Comparison of ENCODE assay signal across 8 mouse cellular contexts in the genomic region with DNA sequence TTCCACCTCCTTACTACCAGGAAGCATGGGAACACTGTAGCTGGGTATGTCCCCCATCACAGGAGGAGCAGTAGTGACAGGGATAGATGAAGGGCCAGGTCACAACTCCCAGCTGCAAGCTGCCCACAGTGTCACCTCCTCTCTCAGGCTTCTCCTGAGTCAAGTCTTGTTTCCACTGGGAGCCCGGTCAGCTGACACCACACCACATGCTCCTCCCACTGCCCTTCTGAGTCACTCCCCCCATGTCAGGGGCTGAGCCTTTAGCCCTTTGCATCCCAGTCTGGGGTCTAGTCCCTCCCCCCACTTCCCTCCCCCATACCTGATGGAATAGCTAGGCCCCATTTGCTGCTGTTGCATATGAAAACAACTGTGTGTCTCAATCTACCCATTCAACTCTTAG. TPM values are rescaled to one million over a fixed set of nuclear protein-coding genes. Genes with fewer than 3 reads are reported as not detected.
A peak's percentile ranks its signal among the peaks of the same experiment; 100 is the strongest.
DNase-seq lines count a peak whose midpoint lies in the region; ATAC-seq and TF ChIP-seq lines count a peak whose summit lies in the region.
"Had no signal": no experiment of that assay in that cellular context is flagged by ENCODE, and none has a peak within 500 bp of the region (broad histone marks: within the 10 kb centered on the region; RNA-seq: fewer than 3 reads in every experiment).

No protein-coding gene starts in this region.

- H3K9me3 ChIP-seq in embryonic facial prominence, embryonic 10.5 days = no peaks in the 10 kb centered on the region
- H3K9me3 ChIP-seq in intestine, embryonic 16.5 days (ENCODE audit: control insufficient read depth, low read length) = no peaks in the 10 kb centered on the region
- H3K9me3 ChIP-seq in midbrain, postnatal 0 days (ENCODE audit: low read length) = no peaks in the 10 kb centered on the region

- no peak overlapping the region for H3K4me3 ChIP-seq in kidney, adult 2 months (ENCODE audit: insufficient read depth, low read depth, low read length)
- H3K4me3 ChIP-seq in embryonic facial prominence, embryonic 10.5 days = no peak overlapping the region
- no peak overlapping the region for H3K4me3 ChIP-seq in intestine, embryonic 16.5 days (ENCODE audit: low read length)
- no peak overlapping the region for H3K4me3 ChIP-seq in midbrain, postnatal 0 days (ENCODE audit: low read depth, low read length)

- no peak overlapping the region for H3K27ac ChIP-seq in kidney, adult 2 months (ENCODE audit: insufficient read depth, low read depth, low read length)
- 0 out of 2 replicates have a peak overlapping the region, but pooled peaks have one; percentile 62 for H3K27ac ChIP-seq in embryonic facial prominence, embryonic 10.5 days (replicated peaks)
- H3K27ac ChIP-seq in intestine, embryonic 16.5 days (ENCODE audit: low read length) = peak overlapping the region; percentile 94
- no peak overlapping the region for H3K27ac ChIP-seq in midbrain, postnatal 0 days (ENCODE audit: low read depth, low read length)

- peaks cover 41% of the 10 kb centered on the region for H3K4me1 ChIP-seq in kidney, adult 2 months (ENCODE audit: control insufficient read depth, insufficient read depth, low read length)
- peaks cover 36% of the 10 kb centered on the region for H3K4me1 ChIP-seq in embryonic facial prominence, embryonic 10.5 days
- peaks cover 41% of the 10 kb centered on the region for H3K4me1 ChIP-seq in intestine, embryonic 16.5 days (ENCODE audit: control insufficient read depth, insufficient read depth, low read length)
- H3K4me1 ChIP-seq in midbrain, postnatal 0 days (ENCODE audit: insufficient read depth, low read length) = peaks cover 16% of the 10 kb centered on the region; the same call in 1 of the 2 replicates

- ATAC-seq in intestine, embryonic 16.5 days = no peak
- ATAC-seq in midbrain, postnatal 0 days (ENCODE audit: low FRiP score) = 0 out of 2 replicates have a peak, but pooled peaks have one; percentile 34

- H3K9ac ChIP-seq in intestine, embryonic 16.5 days (ENCODE audit: low read depth, low read length) = peak overlapping the region; percentile 22
- H3K9ac ChIP-seq in midbrain, postnatal 0 days (replicated peaks; ENCODE audit: low read length, poor library complexity, severe bottlenecking) = no peak overlapping the region

- H3K27me3 ChIP-seq in kidney, adult 2 months (replicated peaks; ENCODE audit: control insufficient read depth, insufficient read depth, low read length) = no peaks in the 10 kb centered on the region
- no peaks in the 10 kb centered on the region for H3K27me3 ChIP-seq in embryonic facial prominence, embryonic 10.5 days (replicated peaks; ENCODE audit: low read depth, poor library complexity, severe bottlenecking)
- no peaks in the 10 kb centered on the region for H3K27me3 ChIP-seq in intestine, embryonic 16.5 days (replicated peaks; ENCODE audit: control insufficient read depth, insufficient read depth, low read length)
- no peaks in the 10 kb centered on the region for H3K27me3 ChIP-seq in midbrain, postnatal 0 days (ENCODE audit: insufficient read depth, low read length)

- no peak for TF ChIP-seq POLR2A in kidney, adult 2 months (IDR thresholded peaks at IDR 0.05; ENCODE audit: low read depth, low read length)

- TF ChIP-seq CTCF in kidney, adult 2 months (conservative IDR thresholded peaks at IDR 0.05; ENCODE audit: insufficient read depth, insufficient read length, low read depth, low read length) = no peak
- no peak for TF ChIP-seq CTCF in midbrain, postnatal 0 days (IDR thresholded peaks at IDR 0.05)

- DNase-seq in kidney, adult 2 months = peak; percentile 47
- DNase-seq in kidney, adult 8-10 months = no peak
- no peak for DNase-seq in embryonic facial prominence, embryonic 10.5 days (ENCODE audit: low spot score)
- DNase-seq in midbrain, postnatal 0 days (ENCODE audit: low spot score) = no peak
- DNase-seq in cerebellum, postnatal 14 days = no peak
- no peak for DNase-seq in right cerebral cortex, postnatal 36 days (ENCODE audit: low spot score in 2 of 2)
- DNase-seq: right cerebral cortex, postnatal 4 days had no signal

- WGBS in kidney, adult 2 months = 10% methylated on average over 1 of the region's 1 CpGs
- WGBS in embryonic facial prominence, embryonic 10.5 days = 31% methylated on average over 1 of the region's 1 CpGs
- 36% methylated on average over 1 of the region's 1 CpGs for WGBS in intestine, embryonic 16.5 days
- 43% methylated on average over 1 of the region's 1 CpGs for WGBS in midbrain, postnatal 0 days

- H3K36me3 ChIP-seq in kidney, adult 2 months (ENCODE audit: control insufficient read depth, insufficient read depth, low read length) = peaks cover 1% of the 10 kb centered on the region; the same call in 1 of the 2 replicates
- H3K36me3 ChIP-seq in embryonic facial prominence, embryonic 10.5 days (replicated peaks) = peaks cover 70% of the 10 kb centered on the region
- peaks cover 10% of the 10 kb centered on the region for H3K36me3 ChIP-seq in intestine, embryonic 16.5 days (ENCODE audit: control insufficient read depth, insufficient read depth, low read length)
- H3K36me3 ChIP-seq in midbrain, postnatal 0 days (ENCODE audit: insufficient read depth, low read length) = peaks cover 5% of the 10 kb centered on the region; the same call in 1 of the 2 replicates

- H3K4me2 ChIP-seq in intestine, embryonic 16.5 days (ENCODE audit: low read depth, low read length) = no peak overlapping the region
- no peak overlapping the region for H3K4me2 ChIP-seq in midbrain, postnatal 0 days (ENCODE audit: low read depth, low read length, poor library complexity, severe bottlenecking)

RNA-seq across cellular contexts. Expression of a gene that starts 21.3 kb away (rescaled TPM):
- 123 and 142 TPM in 2 replicates for polyA plus RNA-seq in kidney, adult 2 months (2012; rRNA removed)
- 3.9 and 4.5 TPM in 2 replicates for polyA plus RNA-seq in embryonic facial prominence, embryonic 10.5 days (2016; fragmentation: Nextera tagmentation; extraction: Ambion mirVana)
- polyA plus RNA-seq in intestine, embryonic 16.5 days (2015; fragmentation: Nextera tagmentation; extraction: Ambion mirVana) = 3.7 and 4.3 TPM in 2 replicates
- total RNA-seq in midbrain, postnatal 0 days (2014; rRNA removed) = 89.8 and 104 TPM in 2 replicates
- 17.3 and 17.4 TPM in 2 replicates for polyA plus RNA-seq in midbrain, postnatal 0 days (2015; fragmentation: Nextera tagmentation; extraction: Ambion mirVana)

Comparison
In these comparisons a context has a peak if more than half of its experiments do, and no peak if none do; other contexts are left out.
1. H3K27ac ChIP-seq: peak in embryonic facial prominence, embryonic 10.5 days (single experiment) and intestine, embryonic 16.5 days (single experiment); none in kidney, adult 2 months (single experiment) and midbrain, postnatal 0 days (single experiment).